Mouse (Mus musculus) urinary bladder, adult 18-20 months (tissue): ENCODE measurements around the gene Kifc5b.
A peak's percentile ranks its signal among the peaks of the same experiment; 100 is the strongest.

ENCODE experiments used
- DNase-seq, 2 experiments: peaks; one replicate each; pipeline ENCODE4 v3.0.0; 2022; ENCODE audit warnings: low spot score in 2 of 2, mixed read lengths in 2 of 2

The Kifc5b gene

DNA sequence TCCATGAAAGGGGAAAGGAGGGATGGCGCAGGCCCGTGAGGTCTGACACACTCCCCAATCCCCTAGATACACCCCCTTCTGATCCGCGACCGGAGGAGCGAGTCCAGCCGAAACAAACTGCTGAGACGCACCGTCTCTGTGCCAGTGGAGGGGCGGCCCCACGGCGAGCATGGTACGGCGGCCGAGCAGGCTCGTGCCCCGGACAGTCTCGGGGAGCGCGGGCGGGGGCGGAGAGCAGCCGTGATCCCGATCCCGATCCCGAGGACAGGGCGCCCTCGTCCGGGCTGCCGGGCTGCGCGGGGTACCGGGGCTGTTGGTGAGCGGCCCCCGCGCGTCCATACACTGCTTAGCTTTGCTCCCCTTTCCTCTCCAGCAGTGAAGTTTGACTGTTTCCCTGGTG is 29.7 kb downstream of the Kifc5b start:
- DNase-seq: peak; percentile 68 to 71

GRCm38 (mm10) chr17:26947231-26948100 is 30.6 kb downstream of the Kifc5b start:
- DNase-seq: no peak

DNA sequence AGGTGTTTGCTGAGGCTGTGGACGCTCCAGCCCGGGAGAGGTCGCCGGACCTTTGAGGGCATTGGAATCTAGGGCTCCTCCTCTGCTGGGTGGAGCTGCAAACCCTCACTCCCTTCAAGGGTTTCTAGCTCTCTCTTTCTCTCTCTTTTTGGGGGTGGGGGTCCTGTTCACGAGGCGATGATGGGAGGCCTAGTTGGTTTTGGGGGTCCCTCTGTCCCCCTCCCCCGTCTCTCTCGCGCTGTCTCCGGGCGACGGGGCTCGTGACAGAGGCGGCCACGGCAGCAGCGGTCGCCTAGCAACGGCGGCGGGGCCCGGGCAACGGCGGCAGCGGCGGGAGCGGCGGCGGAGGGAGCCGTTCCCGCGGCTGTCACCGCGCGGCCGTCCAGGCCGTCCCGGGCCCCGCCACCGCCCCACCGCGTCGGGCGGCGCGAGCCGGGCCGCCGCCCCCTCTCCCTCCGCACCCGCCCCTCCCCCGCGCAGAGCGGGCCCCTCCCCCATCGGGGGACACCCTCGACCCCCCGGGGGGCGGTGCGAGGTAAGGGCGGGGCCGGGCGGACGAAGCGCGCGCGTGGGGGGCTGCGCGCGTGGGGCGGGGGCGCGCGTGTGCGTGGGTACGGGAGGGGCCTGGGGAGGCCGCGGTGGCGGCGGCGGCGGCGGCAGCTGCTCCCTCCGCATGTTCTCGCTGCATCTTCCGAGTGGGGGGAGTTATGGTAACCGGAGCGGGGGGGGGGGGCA is 31.6 kb downstream of the Kifc5b start:
- peak in 1 of 2 experiments; percentile 49 for DNase-seq

GRCm38 (mm10) chr17:26949051-26949577 is 32.2 kb downstream of the Kifc5b start:
- no peak for DNase-seq

DNA sequence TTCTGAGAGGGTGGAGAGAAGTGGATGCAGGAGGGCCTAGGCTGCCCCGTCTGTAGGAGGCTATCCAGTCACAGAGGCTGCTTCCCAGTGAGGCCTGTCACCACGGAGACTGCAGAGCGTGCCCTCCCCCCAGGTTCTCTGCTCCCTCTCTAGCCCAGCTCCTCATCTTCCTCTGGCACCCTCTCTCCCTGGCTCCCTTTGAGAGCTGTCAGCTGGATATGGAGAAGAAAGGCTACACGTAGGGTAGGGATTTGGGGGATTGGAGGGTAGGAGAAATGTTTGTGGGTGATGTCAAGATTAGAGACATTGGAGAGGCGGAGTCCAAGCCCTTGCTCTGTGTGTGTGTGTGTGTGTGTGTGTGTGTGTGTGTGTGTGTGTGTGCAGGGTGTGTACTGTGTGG is 33.0 kb downstream of the Kifc5b start:
- no peak for DNase-seq

GRCm38 (mm10) chr17:26950560-26951288 is 33.8 kb downstream of the Kifc5b start:
- DNase-seq: no peak

DNA sequence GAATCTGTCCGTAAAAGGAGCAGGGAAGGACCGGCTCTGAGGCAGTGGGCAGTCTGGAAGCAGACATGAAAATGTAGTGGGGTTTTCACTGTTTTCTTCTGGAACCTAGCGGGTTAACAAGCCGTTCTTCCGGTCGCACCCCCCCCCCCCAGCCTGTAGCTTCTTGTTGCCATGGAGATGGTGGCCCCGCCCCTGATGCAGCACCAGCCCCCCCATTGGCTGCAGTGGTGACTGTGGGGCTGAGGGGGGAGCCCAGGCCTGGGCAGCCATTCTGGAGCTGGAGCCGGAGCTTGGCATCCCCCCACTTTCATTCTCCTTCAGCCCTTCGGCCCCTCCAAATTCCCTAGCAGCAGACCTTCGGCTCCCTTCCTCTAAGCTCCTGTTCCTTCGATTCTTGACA is 34.5 kb downstream of the Kifc5b start:
- no peak for DNase-seq

GRCm38 (mm10) chr17:26951952-26952877 is 35.3 kb downstream of the Kifc5b start:
- DNase-seq: no peak

- DNase-seq: no peak
Observed at GRCm38 (mm10) chr17:26953201-26953600, 36.3 kb downstream of the Kifc5b start.

- no peak for DNase-seq
Observed at GRCm38 (mm10) chr17:26953726-26954125, 36.8 kb downstream of the Kifc5b start.

DNA sequence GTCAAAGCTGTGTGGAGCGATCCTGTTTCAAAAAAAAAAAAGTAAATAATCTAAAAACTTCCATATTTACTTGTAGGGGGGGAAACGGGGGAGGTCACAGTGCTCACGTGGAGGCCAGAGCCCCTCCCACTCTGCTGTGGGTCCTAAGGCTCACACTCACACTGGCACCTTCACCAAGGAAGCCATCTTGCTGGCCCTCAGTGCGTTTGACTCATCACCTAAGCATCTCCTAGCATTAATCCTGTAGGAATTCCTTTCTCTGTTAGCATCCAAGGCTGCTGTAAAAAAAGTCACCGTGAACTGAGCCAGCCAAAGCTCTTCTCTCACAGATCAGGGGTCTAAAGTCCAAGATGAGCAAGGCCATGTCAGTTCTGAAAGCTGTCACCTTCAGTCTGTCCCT is 39.4 kb downstream of the Kifc5b start:
- no peak for DNase-seq

- DNase-seq: no peak
Observed at GRCm38 (mm10) chr17:26956895-26957294, 40.0 kb downstream of the Kifc5b start.

DNA sequence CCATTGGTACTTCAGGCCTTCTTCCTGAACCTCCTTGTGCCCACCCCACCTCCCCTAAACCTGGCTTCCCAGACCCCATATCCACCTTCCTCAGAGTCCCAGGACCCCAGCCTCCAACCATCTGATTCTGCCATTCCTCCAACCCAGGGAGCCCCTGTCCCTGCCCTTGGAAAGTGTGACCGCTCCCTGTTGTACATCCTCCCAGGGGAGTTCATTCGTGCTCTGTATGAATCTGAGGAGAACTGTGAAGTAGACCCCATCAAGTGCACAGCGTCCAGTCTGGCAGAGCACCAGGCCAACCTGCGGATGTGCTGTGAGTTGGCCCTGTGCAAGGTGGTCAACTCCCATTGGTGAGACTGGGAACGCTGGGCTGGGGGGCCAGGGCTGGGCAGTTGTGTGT is 41.0 kb downstream of the Kifc5b start:
- no peak for DNase-seq

DNA sequence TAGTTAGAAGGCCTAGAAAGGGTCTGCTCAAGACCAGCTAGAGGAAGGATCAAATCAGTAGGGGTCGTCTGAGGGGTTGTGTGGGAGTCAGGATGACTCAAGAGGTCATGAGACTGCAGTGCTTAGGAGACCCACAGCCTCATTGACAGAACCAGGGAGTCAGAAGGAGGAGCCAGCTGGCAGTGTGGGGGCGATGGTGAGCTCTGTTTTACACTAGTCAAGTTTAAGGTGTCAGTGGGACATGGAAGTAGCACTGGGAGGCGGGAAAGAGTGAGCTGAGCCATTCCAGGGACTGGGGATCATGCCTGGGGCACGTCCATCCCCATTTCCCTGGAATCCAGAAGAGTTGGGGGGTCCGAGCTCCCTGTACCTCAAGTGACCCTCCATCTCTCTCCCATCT is 42.0 kb downstream of the Kifc5b start:
- no peak for DNase-seq

DNA sequence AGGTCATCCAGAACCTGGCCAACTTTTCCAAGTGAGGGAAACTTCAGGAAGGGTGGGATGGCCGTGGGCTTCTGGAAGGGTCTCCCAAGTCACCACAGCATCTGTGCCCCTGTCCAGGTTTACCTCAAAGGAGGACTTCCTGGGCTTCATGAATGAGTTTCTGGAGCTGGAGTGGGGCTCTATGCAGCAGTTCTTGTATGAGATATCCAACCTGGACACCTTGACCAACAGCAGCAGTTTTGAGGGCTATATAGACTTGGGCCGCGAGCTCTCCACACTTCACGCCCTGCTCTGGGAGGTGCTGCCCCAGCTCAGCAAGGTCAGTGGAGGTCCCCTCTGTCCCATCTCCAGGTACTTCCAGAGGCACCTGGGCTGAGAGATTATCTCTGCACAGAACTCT is 42.9 kb downstream of the Kifc5b start:
- DNase-seq: no peak

DNA sequence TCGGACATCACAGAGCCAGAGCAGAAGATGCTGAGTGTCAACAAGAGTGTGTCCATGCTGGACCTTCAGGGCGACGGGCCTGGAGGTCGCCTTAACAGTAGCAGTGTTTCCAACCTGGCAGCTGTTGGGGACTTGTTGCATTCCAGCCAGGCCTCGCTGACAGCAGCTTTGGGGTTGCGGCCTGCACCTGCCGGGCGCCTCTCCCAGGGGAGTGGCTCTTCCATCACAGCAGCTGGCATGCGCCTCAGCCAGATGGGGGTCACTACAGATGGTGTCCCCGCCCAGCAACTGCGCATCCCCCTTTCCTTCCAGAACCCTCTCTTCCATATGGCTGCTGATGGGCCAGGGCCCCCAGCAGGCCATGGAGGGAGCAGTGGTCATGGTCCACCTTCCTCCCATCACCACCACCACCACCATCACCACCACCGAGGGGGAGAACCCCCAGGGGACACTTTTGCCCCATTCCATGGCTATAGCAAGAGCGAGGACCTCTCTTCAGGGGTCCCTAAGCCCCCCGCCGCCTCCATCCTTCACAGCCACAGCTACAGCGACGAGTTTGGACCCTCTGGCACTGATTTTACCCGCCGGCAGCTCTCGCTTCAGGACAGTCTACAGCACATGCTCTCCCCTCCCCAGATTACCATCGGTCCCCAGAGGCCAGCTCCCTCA is 44.8 kb downstream of the Kifc5b start:
- no peak for DNase-seq

GRCm38 (mm10) chr17:26966993-26967392 is 50.1 kb downstream of the Kifc5b start:
- no peak for DNase-seq

DNA sequence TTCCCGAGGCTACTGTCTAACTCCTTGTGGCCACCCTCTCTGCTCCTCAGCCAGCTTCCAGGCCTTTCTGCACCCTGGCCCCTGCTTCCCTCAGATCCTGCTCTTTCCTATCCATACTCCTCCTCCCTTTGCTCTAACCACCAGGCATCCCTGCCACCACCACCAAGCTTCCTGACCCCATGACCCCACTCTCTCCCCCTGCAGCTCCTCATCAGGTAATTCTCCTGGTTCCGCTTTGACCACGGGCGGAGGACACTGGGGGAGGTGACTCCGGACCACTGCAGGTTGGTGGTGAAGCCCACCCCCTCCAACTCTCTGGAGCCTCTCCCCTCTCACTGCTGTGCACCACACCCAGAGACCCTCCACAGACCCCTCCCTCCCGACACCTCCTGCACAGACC is 50.6 kb downstream of the Kifc5b start:
- no peak for DNase-seq

DNA sequence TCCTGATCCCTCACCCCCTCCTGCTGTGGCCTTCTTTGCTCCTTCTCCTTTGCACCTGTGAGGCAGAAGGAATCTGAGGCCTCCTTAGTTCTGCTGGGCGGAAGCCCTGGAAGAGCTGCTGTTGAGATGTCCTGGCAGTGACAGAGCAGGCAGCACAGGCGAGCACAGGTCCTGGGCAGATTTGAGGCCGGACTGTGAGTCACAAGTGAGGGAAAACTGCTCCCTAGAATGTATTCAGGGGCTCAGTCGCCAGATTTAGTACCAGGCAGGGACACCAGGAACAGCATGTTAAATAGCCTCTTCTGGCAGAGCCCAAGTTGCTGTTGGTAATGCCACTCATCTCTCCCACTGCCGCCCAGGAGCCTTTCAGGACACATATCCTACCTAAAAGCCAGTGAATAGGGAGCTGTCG is 51.3 kb downstream of the Kifc5b start:
- no peak for DNase-seq

GRCm38 (mm10) chr17:26969257-26969656 is 52.4 kb downstream of the Kifc5b start:
- no peak for DNase-seq
